Mouse (Mus musculus) heart, postnatal 4 days (tissue): Measurements from ENCODE around the gene Zbtb39. TPM values are rescaled to one million over a fixed set of nuclear protein-coding genes. Genes with fewer than 3 reads are reported as not detected.

Source experiments
- total RNA-seq, 2 experiments: library from RNA; stranded (reverse); gene quantifications; 2 replicates each; pipeline ENCODE4 v1.2.3; 2021

Zbtb39 gene
- total RNA-seq, 2 experiments from 2014 or later: 9.6 to 9.8 TPM

Other genes starting within 250 kb of the Zbtb39 start
- 1 to 10 TPM; 1.8 to 1.9 TPM for gene Stac3, start 237.9 kb upstream of the Zbtb39 start, total RNA-seq
- gene Ndufa4l2, start 224.6 kb upstream of the Zbtb39 start, total RNA-seq: 10 to 100 TPM; 34.2 to 34.9 TPM
- 10 to 100 TPM; 43.7 to 45.1 TPM for gene Shmt2, start 217.1 kb upstream of the Zbtb39 start, total RNA-seq
- gene Nxph4, start 205.0 kb upstream of the Zbtb39 start, total RNA-seq: under 1 TPM; 0.83 to 0.97 TPM
- gene Lrp1, start 118.4 kb upstream of the Zbtb39 start, total RNA-seq: 10 to 100 TPM; 68.8 to 73.0 TPM
- 10 to 100 TPM; 41.7 to 42.1 TPM for gene Stat6, start 96.6 kb upstream of the Zbtb39 start, total RNA-seq
- 1 to 10 TPM; 8.9 TPM for gene Nemp1, start 72.6 kb upstream of the Zbtb39 start, total RNA-seq
- gene Nab2, start 71.0 kb upstream of the Zbtb39 start, total RNA-seq: 10 to 100 TPM; 13.5 to 14.9 TPM
- under 1 TPM; 0.10 to 0.36 TPM for gene Myo1a, start 34.4 kb upstream of the Zbtb39 start, total RNA-seq
- not detected for gene Tac2, start 15.1 kb upstream of the Zbtb39 start, total RNA-seq
- 1 to 10 TPM; 5.6 to 6.8 TPM for gene Gpr182, start 12.2 kb downstream of the Zbtb39 start, total RNA-seq
- under 1 TPM; 0.14 TPM for gene Rdh1, start 20.2 kb downstream of the Zbtb39 start, total RNA-seq
- gene Rdh16f1, start 20.2 kb downstream of the Zbtb39 start, total RNA-seq: under 1 TPM in 1 of 2 experiments, not detected in 1; 0.14 TPM
- under 1 TPM in 1 of 2 experiments, not detected in 1; 0.19 TPM for gene Rdh9, start 36.8 kb downstream of the Zbtb39 start, total RNA-seq
- gene Rdh16, start 61.6 kb downstream of the Zbtb39 start, total RNA-seq: not detected
- gene Rdh19, start 110.4 kb downstream of the Zbtb39 start, total RNA-seq: not detected
- not detected for gene Rdh16f2, start 126.9 kb downstream of the Zbtb39 start, total RNA-seq
- gene Rdh7, start 149.3 kb downstream of the Zbtb39 start, total RNA-seq: not detected
- not detected for gene Sdr9c7, start 159.0 kb downstream of the Zbtb39 start, total RNA-seq